Mouse (Mus musculus): ENCODE data around the gene Hps6. TPM values are rescaled to one million over a fixed set of nuclear protein-coding genes. Genes with fewer than 3 reads are reported as not detected.

The Hps6 gene
- total RNA-seq, 2 experiments from 2014 or later, result 5.9 to 7.1 TPM

- intact Hi-C loops (cut with DNase I), result no loop called here
- DNase-seq (ENCODE audit: low spot score in 2 of 2), result no peak
These were observed 23.3 kb downstream of the Hps6 start for GRCm38 (mm10) chr19:46026567-46026966.

- intact Hi-C loops (cut with DNase I), result no loop called here
- no peak for DNase-seq (ENCODE audit: low spot score in 2 of 2)
These were observed 25.5 kb downstream of the Hps6 start for GRCm38 (mm10) chr19:46028747-46029320.

GRCm38 (mm10) chr19:46029652-46030051 lies 26.3 kb downstream of the Hps6 start:
- DNase-seq (ENCODE audit: low spot score in 2 of 2), result no peak

GRCm38 (mm10) chr19:46030196-46030983 lies 27.1 kb downstream of the Hps6 start:
- intact Hi-C loops (cut with DNase I), result no loop called here
- DNase-seq (ENCODE audit: low spot score in 2 of 2), result no peak

More at GRCm38 (mm10) chr19:46029652-46030051, 26.3 kb downstream of the Hps6 start:
- intact Hi-C loops (cut with DNase I), result no loop called here

GRCm38 (mm10) chr19:46031689-46032432 lies 28.6 kb downstream of the Hps6 start:
- DNase-seq (ENCODE audit: low spot score in 2 of 2), result no peak
- intact Hi-C loops (cut with DNase I), result no loop called here

DNA sequence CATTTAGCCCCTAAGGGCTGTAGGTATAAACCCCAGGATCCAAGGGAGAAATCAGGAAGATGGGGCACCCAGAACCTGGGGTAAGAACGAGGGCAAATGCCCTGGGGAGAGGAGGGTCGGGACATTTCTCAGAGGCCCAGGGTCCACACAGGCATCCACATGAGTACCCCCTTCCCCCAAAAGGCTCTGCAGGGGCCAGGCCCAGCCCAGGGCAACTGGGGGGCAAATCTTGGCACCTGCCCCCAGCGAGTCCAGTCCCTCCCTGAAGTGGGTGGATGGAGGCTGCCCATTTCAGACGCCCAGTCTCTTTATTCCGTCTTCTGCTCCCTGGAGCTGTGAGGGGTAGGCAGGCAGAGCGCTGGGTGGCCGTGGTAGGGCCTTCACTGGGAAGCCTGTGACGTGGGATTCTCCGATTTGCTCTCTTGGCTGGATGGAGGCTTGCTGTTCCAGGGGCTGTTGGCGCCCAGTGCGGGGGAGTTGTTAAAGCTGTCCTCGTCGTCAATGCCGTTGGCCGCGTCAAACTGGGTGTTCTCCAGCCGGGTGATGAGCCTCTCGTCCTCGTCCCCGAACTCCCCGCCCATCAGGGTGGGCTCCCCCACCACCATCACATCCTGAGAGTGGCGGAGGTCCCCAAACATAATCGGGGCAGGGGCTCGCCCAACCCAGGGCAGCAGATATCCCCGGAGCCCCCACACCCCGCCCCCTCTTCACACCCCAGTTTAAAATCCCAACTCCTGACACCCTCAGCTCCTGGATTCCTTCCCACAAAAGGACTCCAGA lies 29.6 kb downstream of the Hps6 start:
- intact Hi-C loops (cut with DNase I), result no loop called here
- DNase-seq (ENCODE audit: low spot score in 2 of 2), result peak; percentile 52 to 65

DNA sequence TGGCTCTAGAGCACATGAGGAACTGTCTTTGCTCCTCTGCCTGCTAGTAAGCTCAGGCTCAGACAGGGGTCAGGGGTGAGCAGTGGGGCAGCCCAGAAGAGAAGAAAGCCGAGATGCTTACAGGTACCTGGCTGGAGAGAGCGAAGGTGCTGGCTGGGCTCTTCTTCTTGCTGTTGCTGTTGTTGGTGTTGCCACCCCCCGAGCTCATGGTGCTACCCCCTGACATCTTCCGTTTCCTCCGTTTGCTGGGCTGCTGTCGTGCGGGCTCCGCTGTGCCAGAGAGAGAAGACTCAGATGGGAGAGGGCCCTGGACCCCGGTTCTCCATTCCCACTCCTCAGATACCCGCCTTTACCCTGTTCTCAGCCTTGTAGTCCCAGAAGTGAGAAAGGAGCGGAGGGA lies 30.6 kb downstream of the Hps6 start:
- no peak for DNase-seq (ENCODE audit: low spot score in 2 of 2)
- intact Hi-C loops (cut with DNase I), result no loop called here

DNA sequence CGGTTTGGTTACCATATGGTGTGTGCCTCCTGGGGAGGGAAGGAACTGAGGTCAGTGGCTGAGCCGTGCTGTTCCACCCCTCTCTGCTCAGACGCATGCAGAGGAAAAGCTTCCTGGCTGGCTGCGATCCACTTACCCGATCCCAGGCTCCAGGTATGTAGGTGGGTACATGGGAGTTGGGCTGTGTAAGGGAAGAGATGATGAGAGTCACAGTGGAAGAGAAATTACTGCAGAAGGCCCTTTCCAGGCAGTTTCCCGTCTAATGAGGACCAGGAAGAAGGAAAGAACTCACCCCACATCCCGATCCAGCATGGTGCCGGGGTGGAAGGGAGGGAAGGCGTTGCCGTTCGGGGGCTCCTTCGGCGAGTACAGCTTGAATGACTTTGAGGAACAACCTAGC lies 32.7 kb downstream of the Hps6 start:
- intact Hi-C loops (cut with DNase I), result no loop called here
- no peak for DNase-seq (ENCODE audit: low spot score in 2 of 2)

DNA sequence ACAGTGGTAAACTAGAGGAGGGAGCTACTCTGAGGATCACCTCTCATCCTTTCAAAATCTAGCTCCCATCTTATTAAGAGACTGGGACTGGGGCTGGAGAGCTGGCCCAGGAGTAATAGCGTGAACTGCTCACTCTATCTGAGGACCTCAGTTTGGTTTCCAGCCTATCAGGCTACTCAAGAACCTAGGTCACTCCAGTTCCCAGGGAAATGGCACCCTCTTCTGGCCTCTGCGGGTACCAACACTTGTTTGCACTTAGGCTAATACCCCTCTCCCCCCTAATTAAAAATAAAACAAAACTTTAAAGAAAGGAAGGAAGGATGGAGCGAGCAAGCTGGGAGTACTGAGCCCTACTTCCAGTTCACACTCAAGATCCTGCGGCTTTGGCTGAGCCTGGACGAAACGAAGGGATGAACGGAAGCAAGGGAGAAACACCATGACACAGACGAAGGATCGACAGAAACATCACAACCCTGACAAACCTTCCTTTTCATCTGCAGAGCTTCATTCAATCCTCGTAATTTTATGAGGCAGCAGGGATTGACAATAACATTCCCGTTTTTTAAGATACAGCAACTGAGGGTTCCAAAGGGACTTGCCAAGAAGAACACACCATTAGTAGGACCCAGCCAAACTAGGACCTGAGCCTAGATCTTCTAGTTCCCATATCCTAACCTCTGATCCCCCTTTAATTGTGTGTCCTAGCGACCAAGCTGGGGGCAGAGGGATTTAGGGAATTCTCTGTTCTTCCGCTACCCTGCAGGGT lies 33.4 kb downstream of the Hps6 start:
- no peak for DNase-seq (ENCODE audit: low spot score in 2 of 2)
- intact Hi-C loops (cut with DNase I), result no loop called here

DNA sequence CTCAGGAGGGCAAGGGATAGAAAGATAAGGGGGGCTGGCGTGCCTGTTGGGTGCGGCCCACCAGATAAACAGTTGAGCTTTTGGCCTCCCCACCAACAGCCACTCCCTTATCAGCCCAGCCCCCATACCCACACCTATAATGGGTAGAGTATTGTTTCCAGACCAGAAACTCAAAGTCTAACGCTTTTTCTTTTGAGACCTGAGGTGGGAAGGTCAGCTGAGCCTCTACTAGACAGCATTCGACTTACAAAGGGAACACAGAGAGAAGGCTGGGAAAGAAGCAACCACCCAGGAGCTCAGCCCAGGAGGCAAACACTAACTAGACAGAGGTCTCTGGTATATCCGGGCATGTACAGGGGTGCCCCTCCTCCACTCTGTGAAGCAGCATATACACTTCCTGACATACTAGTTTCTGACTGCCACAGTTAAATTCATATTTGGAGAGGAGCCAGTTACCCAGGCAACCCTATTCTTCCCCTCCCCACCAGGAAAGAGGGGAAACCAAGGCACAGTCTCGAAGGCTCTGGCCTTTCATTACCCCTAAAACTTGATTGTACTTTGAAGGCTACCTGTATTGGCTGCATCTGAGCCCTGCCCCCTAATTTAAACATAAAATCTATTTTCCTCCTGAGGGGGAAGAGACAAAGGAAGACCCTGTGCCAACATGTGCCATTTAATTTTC lies 34.1 kb downstream of the Hps6 start:
- intact Hi-C loops (cut with DNase I), result no loop called here

GRCm38 (mm10) chr19:46037925-46038850 lies 34.9 kb downstream of the Hps6 start:
- no peak for DNase-seq (ENCODE audit: low spot score in 2 of 2)
- intact Hi-C loops (cut with DNase I), result no loop called here

More for the DNA sequence above, 34.1 kb downstream of the Hps6 start:
- no peak for DNase-seq (ENCODE audit: low spot score in 2 of 2)

GRCm38 (mm10) chr19:46038851-46039260 lies 35.5 kb downstream of the Hps6 start:
- DNase-seq (ENCODE audit: low spot score in 2 of 2), result no peak
- intact Hi-C loops (cut with DNase I), result no loop called here

GRCm38 (mm10) chr19:46039478-46039877 lies 36.2 kb downstream of the Hps6 start:
- intact Hi-C loops (cut with DNase I), result no loop called here

DNA sequence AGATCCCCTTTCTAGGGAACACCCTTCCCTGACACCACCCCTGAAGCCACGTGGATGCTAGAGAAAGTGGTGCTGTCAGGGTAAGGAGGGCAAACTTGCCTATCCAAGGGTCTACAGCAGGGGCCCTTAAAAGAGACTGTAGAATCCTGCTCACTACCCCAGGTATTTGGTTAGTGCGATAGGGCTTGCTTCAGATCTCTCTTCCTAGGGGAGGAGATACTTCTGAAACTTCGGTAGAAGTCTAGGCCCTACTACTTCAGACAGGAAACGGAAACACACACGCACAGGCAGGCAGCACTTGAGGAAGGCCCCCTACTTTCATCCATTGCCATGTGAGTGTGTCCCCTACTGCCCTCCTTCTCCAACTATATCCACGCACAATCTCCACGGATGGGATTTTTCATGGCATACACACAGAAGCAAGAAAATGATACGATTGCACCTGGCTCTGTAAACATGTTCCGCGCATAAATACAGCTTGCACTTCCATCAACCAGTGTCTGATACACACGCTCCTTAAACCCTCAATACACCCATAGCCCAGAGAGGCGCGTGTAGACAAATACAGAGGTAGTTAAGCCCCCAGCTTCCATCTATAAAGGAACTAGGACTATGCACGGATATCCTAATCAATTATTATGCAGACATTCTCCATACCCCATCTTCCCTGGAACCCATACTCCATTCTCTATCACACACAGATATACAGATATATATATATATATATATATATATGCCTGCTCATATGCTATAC lies 37.0 kb downstream of the Hps6 start:
- DNase-seq (ENCODE audit: low spot score in 2 of 2), result no peak
- intact Hi-C loops (cut with DNase I), result loop anchor here (5.0 kb wide), 1 partner anchor 43 kb away; the partner anchor contains the start of gene Armh3

More at GRCm38 (mm10) chr19:46039478-46039877, 36.2 kb downstream of the Hps6 start:
- DNase-seq (ENCODE audit: low spot score in 2 of 2), result peak; percentile 78 to 89

DNA sequence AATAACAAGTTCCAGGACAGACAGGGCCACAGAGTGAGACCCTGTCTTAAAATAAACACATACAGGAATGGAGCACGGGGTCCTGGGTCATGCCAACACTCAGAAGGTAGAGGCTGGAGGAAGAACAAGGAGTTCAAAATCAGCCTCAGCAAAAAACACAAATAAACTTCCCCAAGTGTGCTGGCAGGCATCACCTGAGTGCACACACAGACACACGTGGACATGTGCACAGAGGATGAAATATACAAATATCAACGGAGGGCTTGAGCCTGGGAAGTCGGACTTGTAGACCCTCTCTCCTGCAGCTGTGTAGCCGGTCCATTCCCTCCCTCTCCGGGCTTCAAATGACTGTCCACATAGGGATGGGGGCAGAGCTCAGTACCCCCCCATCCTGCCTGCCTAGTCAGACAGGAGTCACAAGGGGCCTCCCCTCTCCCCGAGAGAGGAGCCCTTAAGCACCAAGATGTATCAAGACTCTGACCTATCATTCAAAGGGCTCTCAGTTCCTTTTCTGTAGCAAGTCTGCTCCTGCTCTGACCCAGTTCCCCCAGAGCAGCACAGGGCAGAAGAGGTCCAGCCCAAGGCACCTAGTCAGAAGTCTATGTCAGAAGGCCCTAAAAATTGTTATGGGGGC lies 38.1 kb downstream of the Hps6 start:
- intact Hi-C loops (cut with DNase I), result loop anchor here (5.0 kb wide), 1 partner anchor 44 kb away; the partner anchor contains the start of gene Armh3
- no peak for DNase-seq (ENCODE audit: low spot score in 2 of 2)

DNA sequence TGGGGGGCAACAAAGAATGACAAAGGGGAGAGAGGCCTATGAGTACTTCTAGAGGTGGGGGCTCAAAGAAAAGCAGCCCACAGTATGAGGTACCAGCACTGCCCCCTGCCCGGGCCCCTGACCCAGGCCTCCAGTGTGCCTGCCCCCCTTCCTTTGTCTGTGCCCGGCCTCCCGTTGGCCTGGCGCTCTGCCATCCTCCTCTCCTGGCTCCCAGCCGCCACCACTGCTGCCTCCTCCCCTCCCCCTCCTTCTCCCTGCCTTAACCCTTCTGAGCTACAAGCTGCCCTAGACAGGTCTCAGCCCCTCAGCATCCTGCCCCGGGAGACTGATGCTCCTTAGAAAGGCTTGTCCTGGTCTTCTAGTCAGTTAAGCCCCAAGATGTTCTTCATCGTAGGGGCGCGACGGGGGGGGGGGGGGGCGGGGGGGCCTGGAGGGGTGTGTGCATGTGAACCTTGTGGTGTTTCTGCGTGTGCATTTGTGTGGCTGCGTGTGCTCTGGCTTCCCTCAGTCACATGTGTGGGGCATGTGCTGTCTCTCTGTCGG lies 38.7 kb downstream of the Hps6 start:
- peak; percentile 68 to 75 for DNase-seq (ENCODE audit: low spot score in 2 of 2)
- intact Hi-C loops (cut with DNase I), result loop anchor here (5.0 kb wide), 1 partner anchor 45 kb away; the partner anchor contains the start of gene Armh3

Data from left cerebral cortex, postnatal 36 days (tissue).